Mouse (Mus musculus) adrenal gland, adult 2 months (tissue): Measurements from ENCODE around the gene Ikzf1. TPM values are rescaled to one million over a fixed set of nuclear protein-coding genes. Genes with fewer than 3 reads are reported as not detected.
A peak's percentile ranks its signal among the peaks of the same experiment; 100 is the strongest.

Source experiments
- DNase-seq: peaks from one replicate; pipeline ENCODE4 v3.0.0; 2021
- polyA plus RNA-seq: library from polyadenylated mRNA; depleted of rRNA; stranded (reverse); fragments of >200 nt; gene quantifications from 2 replicates; pipeline ENCODE4 v1.2.3, GENCODE M21; 2012; rRNA removed
- total RNA-seq, 2 experiments: library from RNA; stranded (reverse); gene quantifications; 2 replicates each; pipeline ENCODE4 v1.2.3; 2021

Gene Ikzf1
- total and polyA plus RNA-seq, 3 experiments = 2.0 to 11.0 (median 3.0) TPM

DNA sequence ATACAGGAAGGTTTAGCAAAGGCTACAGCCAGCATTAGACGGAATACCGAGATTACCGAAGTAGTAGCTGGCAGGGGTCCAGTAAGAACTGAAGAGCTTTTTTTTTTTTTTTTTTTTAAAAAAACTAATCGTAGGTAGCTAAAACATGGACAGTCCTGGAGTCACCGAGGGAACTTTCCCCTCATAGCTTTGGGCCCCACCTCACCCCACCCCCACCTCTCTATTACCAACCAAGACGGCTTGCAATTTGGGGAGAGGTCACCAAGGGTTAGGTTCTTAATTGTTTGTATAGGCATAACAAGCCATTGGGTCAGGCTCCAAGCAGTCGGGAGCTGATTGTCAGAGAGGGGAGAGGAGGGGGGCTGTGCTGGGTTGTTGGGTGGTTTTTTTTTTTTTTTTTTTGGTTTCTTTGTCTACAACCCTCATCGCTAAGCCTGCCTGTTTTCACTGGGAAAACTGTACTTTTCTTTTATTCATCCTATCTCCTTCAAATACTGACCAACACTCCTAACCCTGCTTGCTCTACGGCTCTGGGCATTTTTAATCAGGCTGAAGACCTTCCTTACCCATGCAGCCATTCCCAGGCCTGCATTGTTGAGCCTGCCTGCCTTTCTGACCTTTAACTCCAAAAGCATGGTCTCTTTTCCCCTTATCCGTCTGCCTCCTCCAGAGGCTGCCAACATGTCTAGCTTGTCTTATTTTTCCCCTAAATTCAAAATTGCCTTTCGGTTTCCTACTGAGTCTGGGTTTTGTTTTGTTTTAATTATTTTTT lies 124.8 kb downstream of the Ikzf1 start:
- DNase-seq = no peak

DNA sequence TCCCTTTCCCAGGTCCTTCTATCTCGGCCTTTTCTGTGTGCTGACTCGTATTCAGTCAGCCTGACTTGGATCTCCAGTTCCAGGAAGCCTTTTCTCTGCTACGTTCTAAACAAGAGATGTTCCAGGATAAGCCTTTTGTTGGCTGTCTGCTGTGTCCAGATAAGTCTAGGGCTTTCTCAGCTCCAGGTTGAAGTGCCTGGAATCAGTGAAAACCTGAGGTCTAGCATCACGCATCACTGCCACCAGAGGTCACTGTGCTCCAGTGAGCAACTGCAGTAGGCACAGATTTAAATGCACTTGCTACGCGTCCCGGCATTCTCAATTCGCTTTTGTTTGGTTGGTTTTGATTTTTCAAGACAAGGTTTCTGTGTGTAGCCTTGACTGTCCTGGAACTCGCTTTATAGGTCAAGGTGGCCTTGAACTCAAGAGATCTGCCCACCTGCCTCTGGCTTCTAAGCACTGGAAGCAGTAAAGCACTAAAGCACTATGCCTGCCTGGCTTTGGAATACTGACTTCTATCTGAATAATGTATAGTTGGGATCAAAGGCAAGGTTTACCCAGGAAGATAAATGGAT lies 127.2 kb downstream of the Ikzf1 start:
- DNase-seq = peak; percentile 76

DNA sequence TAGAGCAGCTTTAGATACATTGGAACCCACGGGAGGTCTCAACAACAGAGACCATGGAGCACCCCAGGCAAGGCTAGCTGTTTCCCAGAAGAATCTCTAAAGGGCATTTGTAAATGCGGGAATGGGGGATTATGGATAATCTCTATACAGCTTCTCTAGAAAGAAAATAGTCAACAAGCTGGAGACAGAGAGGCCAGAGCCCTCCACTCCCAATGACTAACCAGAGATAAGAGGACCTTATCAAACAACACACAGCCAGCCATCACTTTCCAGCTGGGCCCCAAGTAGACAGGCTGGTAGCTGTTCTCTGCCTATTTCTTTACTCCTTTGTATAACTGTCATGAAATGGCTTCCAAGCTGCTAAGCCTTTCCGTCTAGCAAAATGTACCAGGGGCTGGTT lies 130.9 kb downstream of the Ikzf1 start:
- DNase-seq = no peak

DNA sequence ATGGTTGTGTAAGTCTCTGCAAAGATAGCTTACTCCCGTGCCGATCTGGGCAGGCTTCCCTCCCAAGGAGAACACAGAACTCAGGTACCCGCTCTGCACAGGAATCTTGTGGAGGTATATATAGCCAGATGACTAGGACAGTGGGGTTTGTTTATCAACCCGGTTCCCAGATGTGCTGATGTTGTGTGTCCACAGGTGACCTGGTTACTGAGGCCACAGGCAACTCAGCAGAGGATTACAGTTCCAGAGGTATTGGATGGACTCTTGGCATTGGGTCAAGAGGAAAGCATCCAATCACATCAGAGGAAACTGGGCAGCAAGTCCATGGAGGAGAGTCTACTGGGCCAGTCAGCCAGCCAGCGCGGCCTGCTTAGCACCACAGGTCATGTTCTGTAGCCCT lies 134.0 kb downstream of the Ikzf1 start:
- no peak for DNase-seq

DNA sequence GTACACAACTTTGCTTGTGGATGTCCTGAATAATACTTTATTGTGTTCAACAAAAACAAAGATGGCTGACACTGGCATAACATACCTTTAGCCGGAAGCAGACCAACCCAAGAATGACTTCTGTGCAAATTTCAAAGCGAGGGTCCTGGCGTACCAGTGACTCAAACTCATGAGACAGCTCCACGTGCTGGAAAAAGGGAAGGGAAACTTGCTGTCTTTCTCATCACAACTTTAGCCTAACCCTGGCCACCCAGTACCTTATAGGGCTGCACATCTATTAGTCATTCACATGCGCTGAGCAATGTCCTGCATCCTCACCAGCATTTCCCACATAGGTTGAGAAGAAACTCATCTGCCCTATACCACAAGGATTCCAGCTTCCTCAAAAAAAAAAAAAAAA lies 134.4 kb downstream of the Ikzf1 start:
- DNase-seq = no peak

DNA sequence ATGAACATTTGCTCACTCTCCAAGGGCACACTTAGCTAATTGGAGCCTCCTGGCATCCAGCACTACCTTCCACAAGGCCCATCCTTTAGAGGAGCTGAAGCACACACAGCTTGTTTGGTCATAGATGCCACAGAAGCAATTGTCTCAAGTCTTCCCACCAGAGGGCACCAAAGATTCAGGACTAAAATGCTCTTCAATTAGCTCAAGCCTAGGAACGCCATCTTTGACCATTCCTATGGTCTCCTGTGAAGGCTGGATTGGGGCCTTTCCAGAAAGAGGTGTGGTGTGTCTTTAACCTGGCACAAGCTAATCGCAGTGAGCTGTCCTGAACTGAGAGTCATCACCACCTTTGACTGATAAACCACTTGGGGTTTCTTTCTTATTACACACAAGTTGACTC lies 135.4 kb downstream of the Ikzf1 start:
- peak; percentile 85 for DNase-seq

DNA sequence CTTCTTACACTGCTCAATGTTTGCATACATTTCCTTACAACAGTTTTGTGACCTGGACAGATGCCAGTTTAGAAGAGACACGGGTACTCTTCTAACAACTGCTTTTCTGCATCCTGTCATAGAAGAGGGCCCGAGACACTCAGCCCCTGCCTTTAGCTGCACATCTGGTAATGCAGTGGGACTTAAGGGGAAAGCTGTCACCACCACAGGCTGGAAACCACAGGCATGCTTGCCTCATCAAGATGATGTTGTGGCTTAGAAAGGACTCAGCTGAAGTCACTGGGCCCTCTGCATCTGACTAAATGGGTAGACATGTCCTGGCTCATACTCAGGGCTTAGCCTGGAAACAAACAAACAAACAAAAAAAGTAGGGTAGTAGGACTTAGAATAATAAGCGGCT lies 135.9 kb downstream of the Ikzf1 start:
- DNase-seq = peak; percentile 43

DNA sequence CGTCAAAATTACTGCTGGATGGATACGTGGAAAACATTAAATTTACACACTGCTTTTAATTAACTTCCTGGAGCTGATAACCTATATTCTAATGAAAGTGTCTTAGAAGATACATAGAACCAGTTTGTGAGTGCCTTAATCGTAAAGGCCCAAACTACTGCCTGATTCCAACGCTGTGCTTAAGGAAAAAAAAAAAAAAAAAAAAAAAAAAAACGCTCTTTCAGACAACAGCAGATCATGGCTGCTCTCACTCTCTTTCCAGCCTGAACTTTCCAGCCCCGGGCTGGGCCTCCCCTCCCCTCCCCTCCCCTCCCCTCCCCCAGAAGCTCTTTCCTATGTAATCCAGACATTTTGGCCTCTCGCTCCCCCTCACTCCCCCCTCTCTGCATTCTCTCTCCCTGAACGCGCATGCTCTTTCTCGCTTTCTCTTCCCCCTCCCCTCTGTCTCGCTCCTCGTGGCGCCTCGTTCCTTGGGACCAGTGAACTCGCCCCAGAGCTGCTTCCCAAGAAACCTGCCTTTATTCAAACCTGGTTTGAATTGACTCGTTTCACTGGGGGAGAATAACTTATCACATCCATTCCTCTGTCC lies 136.7 kb downstream of the Ikzf1 start:
- DNase-seq = peak; percentile 34

Other genes with a start within 250 kb of the Ikzf1 start
- under 1 TPM; 0.52 to 0.69 TPM for gene Spata48, start 222.9 kb upstream of the Ikzf1 start, total RNA-seq
- 13.4 TPM in 1 of 2 replicates, not detected in the other for gene Spata48, start 222.9 kb upstream of the Ikzf1 start, polyA plus RNA-seq
- gene Zpbp, start 222.6 kb upstream of the Ikzf1 start, total RNA-seq = under 1 TPM; 0.17 to 0.21 TPM
- gene Zpbp, start 222.6 kb upstream of the Ikzf1 start, polyA plus RNA-seq = 0.11 and 0.25 TPM in 2 replicates
- gene 4930512M02Rik, start 57.2 kb upstream of the Ikzf1 start, total RNA-seq = not detected
- gene 4930512M02Rik, start 57.2 kb upstream of the Ikzf1 start, polyA plus RNA-seq = not detected in 2 replicates
- gene Fignl1, start 124.0 kb downstream of the Ikzf1 start, total RNA-seq = 1 to 10 TPM; 1.3 to 2.7 TPM
- gene Fignl1, start 124.0 kb downstream of the Ikzf1 start, polyA plus RNA-seq = 0.20 and 0.22 TPM in 2 replicates
- 10 to 100 TPM; 46.1 to 86.5 TPM for gene Ddc, start 213.1 kb downstream of the Ikzf1 start, total RNA-seq
- 11.0 and 13.5 TPM in 2 replicates for gene Ddc, start 213.1 kb downstream of the Ikzf1 start, polyA plus RNA-seq